Mouse (Mus musculus) lung, postnatal 10 days (tissue): ENCODE measurements at regions not wholly inside any gene's neighbourhood (a gene's known extent, or its start where the extent isn't known, plus 50 kb on each side); places are given as distances from the start of the nearest gene placed in this dataset.
"Not testable (repeated sequence)": the region's sequence is repeated elsewhere in the genome, so short reads cannot be mapped to it uniquely, and the experiment has no call there.

Experiments used
- DNase-seq: peaks from one replicate; pipeline ENCODE4 v3.0.0; 2021

DNA sequence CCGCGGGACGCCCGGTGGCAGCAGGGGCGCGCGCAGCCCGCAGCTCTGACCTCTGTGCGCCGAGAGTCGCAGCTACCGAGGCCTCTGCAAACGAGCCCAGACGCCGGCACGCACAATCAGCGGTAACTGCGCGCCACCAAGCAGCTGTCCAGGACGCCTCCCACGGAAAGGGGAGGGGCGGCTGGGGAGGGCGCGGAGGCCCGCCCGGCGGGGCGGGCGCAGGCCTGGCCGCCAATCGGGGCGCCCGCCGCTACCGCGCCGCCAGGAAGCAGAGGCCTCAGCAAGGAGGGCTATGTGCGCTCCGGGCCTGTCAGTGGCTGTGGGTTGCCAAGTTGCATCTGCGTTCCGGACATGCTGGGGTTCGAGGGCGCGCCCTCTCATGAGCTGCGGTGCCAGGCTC is 613.3 kb upstream of the Ywhaq start:
- DNase-seq, result peak; percentile 38

DNA sequence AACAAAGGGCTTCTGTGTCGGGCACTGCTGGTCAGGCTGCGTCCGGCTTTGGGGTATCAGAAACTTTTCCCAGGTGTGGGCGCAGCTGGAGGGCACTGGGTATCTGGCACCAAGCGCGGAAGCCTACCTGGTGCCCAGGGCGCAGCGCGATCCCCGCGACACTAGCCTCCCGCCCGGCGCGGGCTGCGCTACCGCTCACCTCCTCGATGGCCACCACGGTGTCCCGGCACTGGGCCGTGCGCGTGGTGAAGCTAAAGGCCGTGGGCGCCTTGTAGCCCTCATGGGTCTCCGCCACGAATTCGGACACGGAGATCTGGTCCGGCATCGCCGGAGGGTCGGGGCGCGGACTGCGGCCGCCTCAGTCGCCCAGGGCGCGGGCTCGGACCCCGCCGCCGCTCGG is 612.8 kb upstream of the Ywhaq start:
- DNase-seq, result not testable (repeated sequence)
